Mouse (Mus musculus) left cerebral cortex, postnatal 14 days (tissue): ENCODE data around the gene Spx. TPM values are rescaled to one million over a fixed set of nuclear protein-coding genes. Genes with fewer than 3 reads are reported as not detected.

Experiments used
- DNase-seq, 2 experiments: peaks; one replicate each; pipeline ENCODE4 v3.0.0; 2021 to 2022; ENCODE audit warnings: low spot score in 2 of 2, mixed read lengths in 1 of 2
- intact Hi-C: fragments of 180-260 bp; cut with DNase I; formaldehyde crosslinking; loops from one replicate; pipeline ENCODE4 v1.15.1; 2025
- total RNA-seq, 2 experiments: library from RNA; stranded (reverse); gene quantifications; 2 replicates each; pipeline ENCODE4 v1.2.3; 2021

The Spx gene
- total RNA-seq, 2 experiments from 2014 or later, result 0.92 to 2.1 TPM

DNA sequence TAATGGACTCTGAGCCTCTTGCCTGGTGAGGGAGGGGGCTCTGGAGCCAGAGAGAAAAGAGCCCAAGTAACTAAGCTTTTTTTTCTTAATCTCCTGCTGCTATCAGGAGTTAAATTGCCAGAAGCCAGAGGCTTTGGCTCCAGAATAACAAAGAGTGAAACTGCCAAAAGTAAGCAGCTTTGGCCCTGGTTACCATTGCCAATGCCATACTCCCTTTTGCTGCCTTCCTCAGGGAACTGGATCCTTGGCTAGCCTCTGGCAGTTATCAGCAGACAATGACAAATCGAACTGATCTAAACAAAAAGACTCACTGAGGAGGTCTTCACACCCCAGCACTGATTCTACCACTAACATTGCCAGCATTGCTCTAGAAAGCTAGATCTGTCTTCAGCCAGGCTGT is 2.1 kb upstream of the Spx start:
- intact Hi-C loops, result no loop called here

DNA sequence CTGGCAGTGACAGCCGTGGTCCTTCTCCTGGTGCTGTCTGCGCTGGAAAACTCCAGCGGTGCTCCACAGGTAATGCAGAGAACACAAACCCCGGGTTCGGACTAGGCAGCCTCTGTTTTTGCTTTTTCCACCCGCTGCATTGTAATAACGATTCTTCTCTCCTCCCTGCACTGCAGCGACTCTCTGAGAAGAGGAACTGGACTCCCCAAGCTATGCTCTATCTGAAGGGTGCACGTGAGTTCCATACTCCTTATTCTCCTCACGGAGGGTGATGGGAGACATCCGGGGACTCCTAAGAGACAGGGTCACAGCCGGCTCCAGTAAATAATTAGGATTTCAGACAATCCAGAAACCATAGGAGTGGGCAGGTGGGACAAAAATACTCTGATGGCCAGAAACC is 604 bp downstream of the Spx start:
- no peak for DNase-seq
- intact Hi-C loops, result no loop called here

More for the DNA sequence above, 2.1 kb upstream of the Spx start:
- no peak for DNase-seq

DNA sequence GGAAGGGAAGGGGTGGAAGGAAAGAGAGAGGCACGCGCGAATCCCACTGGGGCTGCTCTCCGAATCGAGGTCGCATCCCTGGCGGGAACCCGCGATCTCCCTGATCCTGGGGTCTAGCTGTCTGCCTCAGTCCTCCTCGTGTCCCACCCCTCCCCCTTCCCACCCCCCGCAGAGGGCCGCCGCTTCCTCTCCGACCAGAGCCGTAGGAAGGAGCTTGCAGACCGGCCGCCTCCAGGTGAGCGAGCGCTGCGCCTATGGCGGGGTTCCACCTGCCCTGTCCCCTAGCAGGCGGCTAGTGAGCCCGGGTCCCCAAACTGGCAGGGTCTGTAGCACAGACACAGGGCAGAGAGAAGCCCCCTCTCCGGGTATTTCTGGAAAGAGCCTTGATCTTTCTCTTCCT is 1.4 kb downstream of the Spx start:
- DNase-seq, result no peak
- intact Hi-C loops, result no loop called here

DNA sequence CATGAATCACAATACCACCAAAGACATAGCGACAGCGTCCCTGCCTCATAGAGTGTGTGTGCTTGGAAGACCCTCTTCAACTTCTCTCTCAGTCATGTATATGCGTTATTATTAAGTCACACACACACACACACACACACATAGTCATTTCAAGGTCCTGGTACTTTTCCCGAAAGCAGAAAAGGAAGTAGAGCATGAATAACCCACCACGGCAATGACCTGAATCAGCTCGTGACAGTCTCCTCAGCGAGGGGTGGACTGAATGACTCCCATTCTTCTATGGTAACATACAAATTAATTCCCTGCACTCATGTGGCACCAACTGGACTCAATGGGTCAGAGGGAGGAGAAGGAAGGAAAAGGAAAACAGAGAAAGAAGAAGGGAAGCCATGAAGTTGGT is 11.7 kb downstream of the Spx start:
- intact Hi-C loops, result no loop called here
- DNase-seq, result no peak

DNA sequence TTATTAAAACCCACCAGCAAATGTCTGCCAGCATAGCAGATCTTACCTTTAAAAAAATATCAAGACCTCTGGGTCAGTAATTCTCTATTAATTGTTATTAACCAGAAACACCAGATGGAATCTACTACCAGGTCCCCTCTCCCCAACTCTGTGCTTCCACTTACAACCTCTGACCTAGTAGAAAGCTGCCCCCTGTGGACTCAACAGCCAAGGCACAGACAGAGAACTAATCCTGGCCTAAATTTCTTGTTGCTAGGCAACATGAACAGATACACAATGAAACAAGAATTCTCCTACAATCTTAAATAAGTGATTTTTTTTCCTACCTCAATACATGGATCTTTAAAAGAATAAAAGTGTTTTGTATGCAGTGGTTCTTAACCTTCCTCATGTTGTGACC is 15.8 kb downstream of the Spx start:
- DNase-seq, result no peak
- intact Hi-C loops, result no loop called here

DNA sequence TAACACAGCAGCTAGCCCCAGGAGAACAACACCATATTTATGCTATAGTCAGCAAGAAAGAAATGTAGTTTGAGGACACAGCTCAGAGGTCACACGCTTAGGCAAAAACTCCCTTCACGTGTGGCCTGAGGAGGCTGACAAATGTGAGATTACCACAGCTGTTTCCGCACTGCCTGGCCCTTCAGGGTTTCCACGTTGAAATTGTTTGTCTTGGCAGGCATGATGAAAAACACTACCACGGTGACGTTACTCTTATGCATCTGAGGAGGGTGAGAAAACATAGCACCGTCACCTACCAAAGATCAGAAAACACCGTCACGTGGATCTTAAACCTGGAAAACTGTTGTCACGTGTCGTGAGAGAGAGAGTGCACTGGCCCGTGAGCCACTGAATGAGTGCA is 38.1 kb downstream of the Spx start:
- DNase-seq, result no peak
- intact Hi-C loops, result no loop called here

DNA sequence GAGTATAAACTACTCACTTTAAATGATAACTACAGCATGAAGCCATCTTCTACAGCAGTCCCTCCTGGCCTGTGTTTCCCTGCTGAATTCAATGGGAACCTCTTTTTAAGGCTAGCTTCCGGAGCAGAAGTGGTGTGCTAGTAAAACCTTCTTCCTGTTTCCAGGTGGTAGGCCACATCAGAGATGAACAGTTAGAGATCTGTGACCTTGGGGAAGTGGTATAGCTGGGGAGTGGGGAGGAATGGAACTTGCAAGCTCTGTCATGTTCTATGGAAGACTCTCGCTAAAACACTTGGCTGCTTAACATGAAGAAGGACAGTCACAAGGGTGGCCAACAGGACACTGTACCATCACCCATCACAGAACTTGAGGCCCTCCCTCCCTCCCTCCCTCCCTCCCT is 40.1 kb downstream of the Spx start:
- intact Hi-C loops, result no loop called here
- no peak for DNase-seq

DNA sequence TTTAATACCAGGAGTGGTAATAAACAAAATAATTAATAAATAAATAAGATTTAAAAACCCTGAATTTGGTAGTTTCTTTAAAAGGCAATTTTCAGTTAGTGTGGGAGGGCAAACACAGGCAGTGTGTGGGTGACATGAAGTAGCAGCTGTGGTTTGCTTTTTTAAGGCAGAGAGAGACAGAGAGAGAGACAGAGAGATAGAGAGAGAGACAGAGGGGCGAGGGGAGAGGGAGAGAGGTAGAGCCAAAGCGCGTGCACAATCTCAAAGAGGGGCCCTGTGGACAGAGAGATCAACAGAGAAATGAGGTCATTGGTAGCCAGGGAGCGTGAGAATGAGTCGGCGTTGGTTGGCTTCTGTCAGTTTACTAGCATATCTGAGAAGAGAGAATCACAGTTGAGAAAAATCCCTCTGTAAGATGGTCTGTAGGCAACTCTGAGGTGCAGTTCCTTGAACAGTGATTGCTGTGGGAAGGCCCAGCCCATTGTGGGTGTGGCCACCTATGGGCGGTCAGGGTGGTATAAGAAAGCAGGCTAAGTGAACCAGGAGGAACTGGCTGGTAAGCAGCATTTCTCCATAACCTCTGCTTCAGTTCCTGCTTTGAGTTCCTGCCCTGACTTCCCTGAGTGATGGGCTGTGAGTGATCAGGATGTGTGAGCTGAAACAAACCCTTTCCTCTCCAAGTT is 42.2 kb downstream of the Spx start:
- no peak for DNase-seq

DNA sequence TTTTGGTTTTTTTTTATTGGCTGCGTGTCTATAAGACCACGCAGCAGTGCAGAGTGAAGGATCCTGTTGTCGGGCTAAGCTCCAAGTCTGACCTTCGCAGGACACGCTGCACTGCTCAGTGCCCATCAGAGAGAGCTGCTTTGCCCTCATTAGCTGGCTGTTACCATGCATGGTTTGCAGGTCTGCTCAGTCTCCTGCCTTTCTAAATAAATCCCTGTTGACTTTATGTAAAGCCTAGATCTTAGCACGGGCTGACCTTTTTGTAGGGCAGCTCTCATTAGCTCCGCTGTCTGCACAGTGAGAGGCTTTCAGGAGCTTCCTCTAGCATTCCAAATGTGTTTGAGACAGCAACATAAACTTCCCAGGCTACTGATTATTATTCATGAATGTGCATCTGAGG is 44.8 kb downstream of the Spx start:
- intact Hi-C loops, result no loop called here
- DNase-seq, result no peak

More for the DNA sequence above, 42.2 kb downstream of the Spx start:
- intact Hi-C loops, result no loop called here

DNA sequence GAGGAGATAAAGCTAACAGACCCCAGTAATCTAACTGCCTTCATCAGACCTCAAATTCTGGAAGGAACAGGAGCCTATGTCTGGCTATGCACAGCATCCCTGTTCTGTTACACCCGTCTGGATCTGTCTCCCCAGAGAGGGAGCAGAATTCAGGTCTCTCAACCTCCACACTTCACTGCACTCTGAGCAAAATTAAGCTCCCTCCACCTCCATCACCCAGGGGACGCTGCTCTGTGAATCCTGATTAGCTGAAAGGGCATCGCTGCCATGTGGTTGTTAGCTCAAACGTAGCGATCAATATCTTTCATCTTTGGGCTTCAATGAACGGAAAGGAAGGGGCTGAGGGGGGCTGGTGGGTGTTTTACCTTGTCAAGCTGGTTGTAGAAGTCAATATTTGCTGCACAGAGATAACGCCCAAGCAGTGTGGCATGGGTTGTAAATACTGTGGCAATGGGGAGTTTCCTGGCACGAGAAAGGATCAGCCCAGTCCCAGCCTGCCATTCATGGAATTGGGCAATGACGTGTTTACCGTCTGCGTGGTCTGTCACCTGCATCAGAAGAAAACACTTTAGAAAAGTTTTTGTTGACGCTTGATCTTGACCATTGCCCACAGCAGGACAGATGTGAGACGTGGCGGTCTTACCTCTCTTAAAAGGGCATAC is 45.9 kb downstream of the Spx start:
- intact Hi-C loops, result no loop called here

DNA sequence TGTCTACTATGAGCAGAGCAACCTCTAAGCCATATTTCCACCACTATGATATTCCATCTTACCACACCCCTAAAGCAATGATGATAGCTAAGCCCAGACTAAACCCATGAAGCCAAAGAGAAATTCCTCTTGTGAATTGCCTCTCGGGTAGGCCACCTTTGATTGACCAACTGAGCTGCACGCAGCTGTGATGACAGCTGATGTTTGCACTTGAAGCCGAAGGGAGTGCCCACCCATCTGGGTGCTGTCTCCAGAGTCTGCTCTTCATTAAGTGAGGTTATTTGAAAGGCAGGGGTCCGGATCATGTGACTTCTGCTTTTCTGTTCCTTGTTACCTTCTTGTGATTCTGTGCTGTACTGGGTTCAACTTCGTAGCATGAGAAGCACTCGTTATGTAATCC is 49.0 kb downstream of the Spx start:
- no peak for DNase-seq
- intact Hi-C loops, result no loop called here

More for the DNA sequence above, 45.9 kb downstream of the Spx start:
- DNase-seq, result no peak

Other genes starting within 250 kb of the Spx start
- gene Slco1a6, start 204.9 kb upstream of the Spx start, total RNA-seq, result not detected
- gene Iapp, start 115.0 kb upstream of the Spx start, total RNA-seq, result not detected
- not detected for gene Slco1a5, start 90.5 kb upstream of the Spx start, total RNA-seq
- gene Pyroxd1, start 67.8 kb upstream of the Spx start, total RNA-seq, result 10 to 100 TPM; 11.0 to 15.8 TPM
- 10 to 100 TPM; 18.6 to 20.2 TPM for gene Recql, start 26.4 kb upstream of the Spx start, total RNA-seq
- 10 to 100 TPM; 29.0 to 29.5 TPM for gene Golt1b, start 26.2 kb upstream of the Spx start, total RNA-seq
- gene Gys2, start 59.7 kb downstream of the Spx start, total RNA-seq, result not detected
- 100 to 1,000 TPM; 689 to 743 TPM for gene Ldhb, start 94.5 kb downstream of the Spx start, total RNA-seq
- gene Kcnj8, start 158.2 kb downstream of the Spx start, total RNA-seq, result 1 to 10 TPM; 3.9 to 4.4 TPM